Mouse (Mus musculus): ENCODE data around the gene Slc6a19.

Slc6a19 gene

GRCm38 (mm10) chr13:73704694-73705325 is at the start of gene Slc6a19:
Gene Slc6a19, minus strand, starts transcription at chr13:73704865.
- in situ Hi-C loops (cut with MboI, MseI): no loop called here

- in situ Hi-C loops (cut with MboI, MseI): loop anchor here (25.0 kb wide), 1 partner anchor 1061 kb away; the partner anchor contains the start of gene Cast
These were observed 46.6 kb upstream of the Slc6a19 start for GRCm38 (mm10) chr13:73751284-73751683.

- in situ Hi-C loops (cut with MboI, MseI): loop anchor here (25.0 kb wide), 1 partner anchor 1062 kb away; the partner anchor contains the start of gene Cast
These were observed 45.8 kb upstream of the Slc6a19 start for GRCm38 (mm10) chr13:73750435-73750834.

GRCm38 (mm10) chr13:73748663-73749440 is 44.2 kb upstream of the Slc6a19 start:
- in situ Hi-C loops (cut with MboI, MseI): loop anchor here (10.0 kb wide), 1 partner anchor 1114 kb away; no protein-coding TSS in a partner anchor

- in situ Hi-C loops (cut with MboI, MseI): loop anchor here (10.0 kb wide), 1 partner anchor 1109 kb away; no protein-coding TSS in a partner anchor
These were observed 39.0 kb upstream of the Slc6a19 start for GRCm38 (mm10) chr13:73743662-73744061.

GRCm38 (mm10) chr13:73742944-73743343 is 38.3 kb upstream of the Slc6a19 start:
- in situ Hi-C loops (cut with MboI, MseI): loop anchor here (10.0 kb wide), 1 partner anchor 1108 kb away; no protein-coding TSS in a partner anchor

- in situ Hi-C loops (cut with MboI, MseI): loop anchor here (10.0 kb wide), 1 partner anchor 1106 kb away; no protein-coding TSS in a partner anchor
These were observed 35.8 kb upstream of the Slc6a19 start for GRCm38 (mm10) chr13:73740399-73740944.

DNA sequence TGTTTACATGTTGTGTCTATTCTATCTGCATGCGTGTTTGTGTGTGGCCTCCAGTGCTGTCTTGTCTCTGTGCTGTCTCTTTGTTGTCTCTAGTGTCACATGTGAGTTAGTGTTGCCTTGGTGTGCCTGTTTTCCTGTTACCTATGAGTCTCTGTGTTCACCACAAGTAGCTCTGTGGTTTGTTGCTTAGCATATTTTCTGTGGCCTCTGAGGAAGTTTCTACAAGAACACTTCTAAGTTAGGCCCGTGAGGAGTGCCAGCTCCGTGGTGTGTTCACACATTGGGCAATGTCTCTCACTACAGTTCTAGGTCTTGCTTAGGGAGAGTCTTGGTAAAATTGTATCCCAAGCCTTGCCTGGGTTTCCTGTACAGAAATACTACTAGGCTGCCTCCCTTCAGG is 32.3 kb upstream of the Slc6a19 start:
- in situ Hi-C loops (cut with MboI, MseI): no loop called here

DNA sequence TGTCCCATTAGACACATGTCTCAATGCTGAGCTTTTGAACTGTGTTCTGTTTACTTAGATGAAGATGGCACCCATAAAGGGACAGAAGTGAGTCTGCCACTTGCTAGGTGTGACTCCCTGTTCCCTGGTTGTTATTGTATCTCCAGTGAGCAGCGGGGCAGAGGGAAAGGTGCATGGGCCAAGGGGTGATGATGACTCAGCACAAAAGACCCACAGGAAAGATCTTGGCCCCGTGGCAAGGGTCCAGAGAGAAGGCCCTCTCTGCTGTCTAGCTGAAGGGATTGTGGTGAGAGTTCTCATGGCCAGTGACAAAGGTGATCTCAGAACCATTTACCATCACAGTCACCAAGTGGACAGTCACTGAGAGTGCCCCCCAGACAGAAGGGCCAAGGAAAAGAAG is 31.3 kb upstream of the Slc6a19 start:
- in situ Hi-C loops (cut with MboI, MseI): no loop called here

DNA sequence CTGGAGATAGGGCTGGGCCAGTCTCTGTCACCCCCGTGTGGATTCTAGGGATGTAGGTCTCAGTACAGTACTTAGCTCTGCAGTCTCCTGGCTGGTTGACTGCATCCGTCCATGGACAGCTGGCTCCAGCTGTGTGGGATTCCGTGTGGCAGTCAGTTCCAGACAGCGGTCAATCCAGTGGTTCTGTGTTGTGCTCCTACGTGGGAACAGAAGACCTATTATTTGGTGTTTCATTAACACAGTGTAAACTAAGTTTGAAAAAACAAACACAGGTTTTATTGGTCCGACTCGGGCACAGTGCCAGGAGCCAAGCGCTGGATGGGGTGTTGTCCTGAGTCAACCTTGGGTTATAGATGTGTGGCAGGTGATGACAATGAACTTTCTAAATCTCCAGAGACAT is 30.6 kb upstream of the Slc6a19 start:
- in situ Hi-C loops (cut with MboI, MseI): no loop called here

GRCm38 (mm10) chr13:73734379-73734778 is 29.7 kb upstream of the Slc6a19 start:
- in situ Hi-C loops (cut with MboI, MseI): no loop called here

- in situ Hi-C loops (cut with MboI, MseI): no loop called here
These were observed 28.4 kb upstream of the Slc6a19 start, which contains the start of gene Slc12a7 for GRCm38 (mm10) chr13:73732742-73733700. Gene Slc12a7, plus strand, starts transcription at chr13:73733094.

GRCm38 (mm10) chr13:73732235-73732634 is 27.6 kb upstream of the Slc6a19 start:
- in situ Hi-C loops (cut with MboI, MseI): no loop called here

GRCm38 (mm10) chr13:73730913-73731312 is 26.2 kb upstream of the Slc6a19 start:
- in situ Hi-C loops (cut with MboI, MseI): no loop called here

- in situ Hi-C loops (cut with MboI, MseI): loop anchor here (10.0 kb wide), 1 partner anchor 176 kb away; no protein-coding TSS in a partner anchor
These were observed 24.0 kb upstream of the Slc6a19 start for GRCm38 (mm10) chr13:73728633-73729032.

DNA sequence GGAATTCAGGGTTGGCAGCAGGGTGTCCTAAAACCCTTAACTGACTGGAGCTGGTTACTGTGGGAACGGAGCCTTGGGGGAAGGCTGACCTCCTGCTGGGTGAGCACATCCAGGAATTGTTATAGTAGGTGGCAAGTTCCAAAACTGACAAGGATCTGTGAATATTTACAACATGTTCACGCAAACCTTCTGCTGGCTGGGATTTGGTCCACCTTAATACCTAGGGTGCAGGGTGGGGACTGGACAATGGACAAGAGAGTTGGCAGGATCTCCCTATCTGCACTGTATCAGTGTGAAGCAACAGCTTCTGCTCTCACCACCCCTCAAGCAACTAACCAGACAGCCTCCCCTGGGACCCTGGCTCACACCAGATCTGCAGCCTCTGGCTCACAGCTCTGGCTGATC is 23.0 kb upstream of the Slc6a19 start:
- in situ Hi-C loops (cut with MboI, MseI): loop anchor here (10.0 kb wide), 1 partner anchor 177 kb away; no protein-coding TSS in a partner anchor

- in situ Hi-C loops (cut with MboI, MseI): loop anchor here (10.0 kb wide), 1 partner anchor 179 kb away; no protein-coding TSS in a partner anchor
These were observed 20.6 kb upstream of the Slc6a19 start for GRCm38 (mm10) chr13:73725315-73725714.

- in situ Hi-C loops (cut with MboI, MseI): loop anchor here (5.0 to 10.0 kb wide), 2 partner anchors 104 to 182 kb away; no protein-coding TSS in a partner anchor
These were observed 18.5 kb upstream of the Slc6a19 start for GRCm38 (mm10) chr13:73723081-73723668.

GRCm38 (mm10) chr13:73720241-73720640 is 15.6 kb upstream of the Slc6a19 start:
- in situ Hi-C loops (cut with MboI, MseI): loop anchor here (5.0 to 10.0 kb wide), 2 partner anchors 107 to 185 kb away; no protein-coding TSS in a partner anchor

DNA sequence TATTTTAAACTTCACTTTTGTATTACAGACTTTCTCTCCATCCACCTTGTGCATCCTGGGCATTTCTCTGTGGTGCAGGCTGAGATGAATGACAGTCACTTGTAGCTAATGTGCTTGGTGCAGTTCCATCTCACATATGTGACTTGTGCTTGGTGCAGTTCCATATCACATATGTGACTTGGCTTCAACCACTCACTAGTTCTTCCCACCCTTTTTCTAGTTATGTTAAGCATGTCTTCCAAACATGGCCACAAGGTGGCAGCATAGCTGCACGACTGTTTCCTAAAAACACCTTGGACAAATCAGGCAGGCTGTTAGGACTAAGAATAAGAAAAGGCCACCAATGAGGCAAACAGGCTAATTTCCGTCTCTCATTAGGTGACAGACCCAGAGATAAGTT is 13.6 kb upstream of the Slc6a19 start:
- in situ Hi-C loops (cut with MboI, MseI): no loop called here

Measured in T-helper 1 cell (primary cell).